Mouse (Mus musculus) adrenal gland, postnatal 25 days (tissue): ENCODE measurements at regions not wholly inside any gene's neighbourhood (a gene's known extent, or its start where the extent isn't known, plus 50 kb on each side); places are given as distances from the start of the nearest gene placed in this dataset.

ENCODE experiments used
- DNase-seq: peaks from one replicate; pipeline ENCODE4 v3.0.0; 2021; ENCODE audit warnings: mixed read lengths

- DNase-seq = no peak
These were observed 69.6 kb upstream of the Slc35b4 start for GRCm38 (mm10) chr6:34246512-34246911.

GRCm38 (mm10) chr6:34243001-34243400 lies 66.1 kb upstream of the Slc35b4 start:
- DNase-seq = no peak

GRCm38 (mm10) chr6:34242486-34242885 lies 65.6 kb upstream of the Slc35b4 start:
- no peak for DNase-seq

GRCm38 (mm10) chr6:34235132-34235531 lies 58.2 kb upstream of the Slc35b4 start:
- peak; percentile 9 for DNase-seq

GRCm38 (mm10) chr6:34234443-34235020 lies 57.6 kb upstream of the Slc35b4 start:
- no peak for DNase-seq

- peak; percentile 30 for DNase-seq
These were observed 54.0 kb upstream of the Slc35b4 start for GRCm38 (mm10) chr6:34230768-34231381.

- DNase-seq = no peak
These were observed 50.2 kb upstream of the Slc35b4 start for GRCm38 (mm10) chr6:34227131-34227530.
